Mouse (Mus musculus): Measurements from ENCODE around the gene Polr1a.
"Not testable (repeated sequence)": the region's sequence is repeated elsewhere in the genome, so short reads cannot be mapped to it uniquely, and the experiment has no call there.

Polr1a gene

DNA sequence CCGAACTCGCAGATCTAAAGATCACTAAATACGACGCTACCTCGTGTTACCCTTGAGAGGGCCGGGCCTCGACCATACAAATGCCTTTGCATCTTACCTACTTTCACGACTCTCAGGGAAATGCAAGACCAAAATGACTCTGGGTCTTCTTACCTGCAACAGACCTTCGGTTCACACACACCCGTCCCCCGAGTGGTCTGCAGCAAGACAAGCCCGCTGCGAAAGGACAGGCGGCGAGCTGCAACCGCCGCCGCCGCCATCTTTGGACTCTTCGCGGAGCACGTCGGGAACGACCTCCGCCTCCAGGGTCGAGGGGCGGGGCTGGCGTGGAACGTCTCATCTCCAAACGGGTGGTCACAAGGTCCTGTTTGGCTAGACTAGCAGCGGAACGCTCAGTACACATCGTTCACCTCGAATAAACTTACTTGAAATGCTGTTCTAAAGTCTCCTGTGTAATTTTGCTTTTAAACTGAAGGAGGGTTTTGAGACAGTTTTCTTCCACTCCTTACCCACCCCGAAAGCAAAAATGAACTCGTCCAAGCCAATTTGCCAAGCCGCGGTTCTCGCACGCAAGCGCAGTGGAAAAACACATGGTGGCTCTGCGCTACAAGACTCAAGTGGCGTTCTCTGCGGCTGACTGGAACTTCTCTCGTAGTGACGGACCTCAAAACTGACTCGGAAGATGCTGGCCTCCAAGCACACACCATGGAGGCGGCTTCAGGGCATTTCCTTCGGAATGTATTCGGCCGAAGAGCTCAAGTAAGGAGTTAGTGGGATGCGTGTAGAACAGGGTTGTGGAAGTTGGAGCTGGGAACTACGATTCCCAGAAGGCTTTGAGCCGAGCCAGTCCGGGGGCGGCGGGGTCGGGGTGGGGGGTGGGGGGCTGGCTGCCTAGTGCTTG lies at the start of gene Polr1a, which contains the start of gene Ptcd3:
Polr1a (plus strand) TSS at position 573 of the 901 bp plus-strand sequence.
Ptcd3 (minus strand) TSS at position 270 of the 901 bp plus-strand sequence.
- peak; percentile 78 for DNase-seq (ENCODE audit: low spot score)

DNA sequence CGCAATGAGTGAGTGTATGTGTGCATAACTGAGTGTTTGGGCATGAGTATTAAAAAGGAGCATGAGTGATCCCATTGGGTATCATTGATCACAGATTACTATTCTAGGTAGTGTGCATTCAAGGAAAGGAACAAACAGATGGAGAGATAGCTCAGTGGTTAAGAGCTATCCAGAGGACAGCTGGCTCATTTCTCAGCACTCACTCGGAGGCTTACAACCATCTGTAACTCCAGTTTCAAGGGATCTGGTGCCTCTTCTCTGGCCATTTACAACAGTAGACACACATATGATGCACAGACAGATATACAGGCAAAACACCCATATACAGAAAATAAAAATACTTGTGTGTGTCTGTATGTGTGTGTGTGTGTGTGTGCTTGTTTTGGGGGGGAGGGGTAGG lies 41.1 kb upstream of the Polr1a start:
- no peak for DNase-seq (ENCODE audit: low spot score)

DNA sequence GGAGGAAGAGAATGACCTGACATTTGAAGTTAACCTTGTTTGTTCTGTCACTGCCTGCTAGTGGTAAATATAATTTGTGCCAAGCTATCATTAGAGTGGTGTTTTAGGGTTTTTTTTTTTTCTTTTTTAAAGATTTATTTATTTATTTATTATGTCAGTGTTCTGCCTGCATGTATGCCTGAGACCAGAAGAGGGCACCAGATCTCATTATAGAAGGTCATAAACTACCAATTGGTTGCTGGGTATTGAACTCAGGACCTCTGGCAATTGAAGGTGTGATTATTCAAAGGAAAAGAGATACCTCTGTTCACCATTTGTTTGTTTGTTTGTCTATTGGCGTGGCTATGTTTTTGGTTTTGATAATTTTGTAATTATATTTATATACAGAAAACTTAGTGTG lies 40.0 kb upstream of the Polr1a start:
- no peak for DNase-seq (ENCODE audit: low spot score)

DNA sequence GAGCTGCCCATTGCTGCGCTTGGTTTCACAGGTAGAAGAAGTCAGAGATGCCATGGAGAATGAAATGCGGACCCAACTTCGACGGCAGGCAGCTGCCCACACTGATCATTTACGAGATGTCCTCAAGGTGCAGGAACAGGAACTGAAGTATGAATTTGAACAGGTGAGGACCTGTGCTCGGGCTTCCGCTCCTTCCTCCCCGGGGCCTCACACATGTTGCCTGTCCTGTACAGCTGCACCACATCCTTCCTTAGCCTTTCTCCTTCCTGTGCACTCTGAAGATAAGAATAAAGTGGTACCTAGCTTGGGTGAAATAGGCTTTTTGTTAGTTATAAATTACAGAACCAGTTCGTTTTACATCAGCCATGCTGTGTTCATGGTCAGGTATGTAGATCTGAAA lies 37.5 kb upstream of the Polr1a start:
- DNase-seq (ENCODE audit: low spot score): no peak

DNA sequence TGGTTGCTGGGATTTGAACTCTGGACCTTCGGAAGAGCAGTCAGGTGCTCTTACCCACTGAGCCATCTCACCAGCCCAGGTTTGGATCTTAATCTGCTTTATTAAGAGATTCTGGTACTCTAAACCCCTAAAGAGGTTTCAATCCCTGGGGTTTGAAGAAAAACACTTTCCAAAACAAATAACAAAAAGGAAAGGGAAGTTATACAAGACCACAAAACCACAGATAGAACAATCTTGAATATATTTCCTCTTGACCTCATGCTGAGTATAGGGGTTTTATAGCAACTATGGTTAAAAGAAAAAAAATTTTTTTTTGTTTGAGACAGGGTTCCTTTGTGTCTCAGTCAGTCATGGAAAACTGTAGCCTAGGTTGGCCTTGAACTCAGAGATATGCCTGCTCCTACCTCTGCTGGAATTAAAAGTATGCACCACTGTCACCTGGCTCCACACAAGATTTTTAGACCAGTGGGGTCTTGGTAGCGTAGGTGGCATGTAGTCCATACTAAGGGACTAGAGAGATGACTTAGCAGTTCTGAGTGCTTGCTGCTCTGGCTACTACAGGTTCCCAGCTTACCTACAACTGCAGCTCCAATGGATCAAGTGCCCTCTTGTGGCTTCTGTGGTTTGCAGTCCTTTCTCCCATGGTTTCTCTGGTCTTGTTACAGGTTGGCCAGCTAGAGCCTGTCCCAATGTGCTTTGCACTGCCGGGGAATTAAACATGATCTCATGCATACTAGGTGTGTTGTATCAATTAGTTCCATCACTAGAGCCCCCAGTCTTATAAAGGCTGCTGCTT lies 30.7 kb upstream of the Polr1a start:
- no peak for DNase-seq (ENCODE audit: low spot score)

DNA sequence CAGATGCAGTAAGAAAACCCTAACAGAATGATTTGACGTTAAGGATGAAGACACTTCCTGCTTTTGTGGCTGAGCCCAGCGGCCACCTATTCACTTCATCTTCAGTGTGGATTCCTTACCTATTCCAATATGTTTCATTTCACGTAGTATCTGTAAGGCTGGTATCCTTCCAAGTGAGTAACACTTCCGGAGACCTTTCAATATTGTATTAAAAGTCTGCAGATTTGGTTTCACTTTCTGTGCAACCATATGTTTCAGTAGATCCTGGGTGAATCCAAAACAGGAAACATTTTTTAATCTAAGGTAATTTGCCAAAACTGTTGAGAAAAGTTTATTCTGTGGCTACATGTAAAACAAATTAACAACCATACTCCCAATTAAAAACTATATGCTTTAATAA lies 15.6 kb upstream of the Polr1a start:
- DNase-seq (ENCODE audit: low spot score): no peak

DNA sequence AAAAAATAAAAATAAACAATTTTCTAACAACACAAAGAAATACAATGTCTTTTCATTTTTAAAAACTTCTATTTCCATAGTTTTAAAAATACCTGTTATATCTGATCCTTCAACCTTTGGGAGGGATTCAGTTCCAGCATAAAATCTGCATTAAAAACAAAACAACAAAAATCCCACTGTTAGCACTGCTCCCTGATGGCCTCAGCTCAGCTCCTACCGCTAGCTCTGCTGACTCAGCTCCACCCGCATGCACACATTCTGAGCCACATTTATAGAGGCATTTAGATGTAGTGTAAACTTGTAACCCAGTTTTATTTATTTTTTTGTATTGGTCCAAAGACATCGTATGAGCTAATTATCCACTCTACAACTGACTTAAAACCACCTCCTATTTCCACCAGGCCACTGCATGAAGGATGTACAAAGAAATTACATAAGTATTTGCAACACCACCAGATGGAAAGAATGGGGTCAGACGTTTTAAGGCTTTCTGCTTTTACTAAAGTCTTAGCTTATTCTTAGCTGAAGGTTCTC lies 1.1 kb upstream of the Polr1a start:
- no peak for DNase-seq (ENCODE audit: low spot score)

DNA sequence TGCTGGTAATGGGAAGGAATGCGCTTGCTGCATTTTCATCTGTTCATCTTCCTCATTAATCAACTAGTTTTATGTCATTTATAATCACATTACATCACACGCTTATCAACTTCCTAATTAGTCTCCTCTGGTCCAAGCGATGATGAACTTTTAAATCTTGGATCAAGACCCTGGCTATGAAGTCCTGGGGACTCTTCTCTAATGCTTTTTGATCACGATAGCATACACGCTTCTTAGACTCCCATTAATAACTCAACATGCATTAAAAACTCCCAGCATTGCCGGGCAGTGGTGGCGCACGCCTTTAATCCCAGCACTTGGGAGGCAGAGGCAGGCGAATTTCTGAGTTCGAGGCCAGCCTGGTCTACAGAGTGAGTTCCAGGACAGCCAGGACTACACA lies 531 bp downstream of the Polr1a start:
- DNase-seq (ENCODE audit: low spot score): no peak

DNA sequence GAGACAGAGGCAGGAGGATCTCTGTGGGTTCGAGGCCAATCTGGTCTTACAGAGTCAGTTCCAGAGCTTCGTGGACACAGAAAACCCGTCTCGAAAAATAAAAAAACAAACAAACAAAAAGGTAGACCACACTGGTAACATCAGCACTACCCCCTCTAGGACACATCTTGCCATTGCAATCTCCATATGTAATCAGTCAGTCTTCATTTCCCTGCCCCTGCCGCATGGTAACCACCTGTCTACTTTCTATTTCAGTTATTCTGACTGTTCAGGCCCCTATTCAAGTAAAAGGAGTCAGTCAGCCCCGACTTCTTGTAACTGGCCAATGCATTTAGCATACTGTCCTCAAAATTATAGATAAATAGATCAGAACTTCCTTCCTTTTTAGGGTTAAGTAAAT lies 987 bp downstream of the Polr1a start:
- no peak for DNase-seq (ENCODE audit: low spot score)

DNA sequence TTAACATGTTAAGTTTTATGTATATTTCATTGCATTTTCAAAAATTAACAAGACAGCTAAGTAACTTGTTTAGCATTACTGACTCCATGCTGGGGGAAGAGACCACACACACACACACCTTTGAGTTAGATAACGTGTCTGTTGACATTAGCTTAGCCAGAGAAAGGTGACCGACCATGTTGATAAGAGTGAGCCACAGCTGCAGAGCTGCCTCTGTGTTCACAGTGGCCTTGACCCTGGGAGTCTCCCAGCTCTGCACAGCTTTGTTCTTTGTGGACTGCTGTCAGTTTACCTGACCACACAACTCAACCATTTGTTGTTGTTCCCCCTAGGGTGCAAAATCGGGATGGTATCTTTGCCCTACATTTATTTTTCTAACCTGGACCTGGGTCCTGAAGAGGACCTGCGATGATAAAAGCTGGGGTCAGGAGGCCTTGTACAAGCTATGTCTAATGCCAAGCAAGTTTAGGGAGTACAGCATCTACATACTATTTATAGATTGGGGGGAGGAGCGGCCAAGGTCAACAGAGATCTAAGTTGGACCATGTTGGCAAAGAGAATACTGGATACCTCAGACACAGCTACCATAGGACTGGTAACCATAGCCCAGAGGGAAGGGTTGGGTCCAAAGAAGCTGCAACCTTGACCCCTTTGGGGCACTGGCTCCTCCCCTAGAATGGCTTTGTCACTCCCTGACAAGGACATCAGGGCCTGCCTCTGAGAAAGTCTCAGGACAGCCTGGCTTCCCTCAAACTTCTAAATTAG lies 3.0 kb downstream of the Polr1a start:
- no peak for DNase-seq (ENCODE audit: low spot score)

DNA sequence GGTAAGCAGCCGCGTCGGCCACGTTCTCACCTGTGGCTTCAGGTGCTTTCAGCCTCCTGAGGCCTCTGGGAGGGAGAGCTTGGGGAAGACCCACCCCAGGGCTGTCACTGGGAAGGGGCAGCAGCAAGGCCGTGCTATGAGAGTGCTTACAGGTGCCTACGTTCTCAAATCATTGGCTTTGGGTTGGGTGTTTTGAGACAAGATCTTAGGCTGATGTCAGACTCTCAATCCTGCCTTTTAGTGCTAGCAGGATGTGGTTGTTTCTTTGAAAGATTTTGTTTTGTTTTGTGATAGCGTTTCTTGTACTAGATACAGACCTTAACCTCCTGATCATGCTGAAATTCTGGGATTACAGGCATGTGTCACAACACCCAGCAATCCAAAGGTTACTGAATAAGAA lies 11.9 kb downstream of the Polr1a start:
- no peak for DNase-seq (ENCODE audit: low spot score)

DNA sequence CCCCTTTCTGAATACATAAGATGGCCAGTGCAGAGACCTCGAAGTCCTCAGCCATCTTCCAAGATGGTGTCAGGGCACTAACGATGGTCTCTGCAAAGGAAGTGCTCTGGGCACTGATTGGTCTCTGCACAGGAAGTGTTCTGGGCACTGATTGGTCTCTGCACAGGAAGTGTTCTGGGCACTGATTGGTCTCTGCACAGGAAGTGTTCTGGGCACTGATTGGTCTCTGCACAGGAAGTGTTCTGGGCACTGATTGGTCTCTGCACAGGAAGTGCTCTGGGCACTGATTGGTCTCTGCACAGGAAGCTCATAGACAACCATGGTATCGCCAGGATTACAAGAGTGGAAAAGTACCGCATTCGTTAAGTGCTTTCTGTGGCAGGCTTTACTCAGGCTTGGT lies 16.4 kb downstream of the Polr1a start:
- DNase-seq (ENCODE audit: low spot score): not testable (repeated sequence)

DNA sequence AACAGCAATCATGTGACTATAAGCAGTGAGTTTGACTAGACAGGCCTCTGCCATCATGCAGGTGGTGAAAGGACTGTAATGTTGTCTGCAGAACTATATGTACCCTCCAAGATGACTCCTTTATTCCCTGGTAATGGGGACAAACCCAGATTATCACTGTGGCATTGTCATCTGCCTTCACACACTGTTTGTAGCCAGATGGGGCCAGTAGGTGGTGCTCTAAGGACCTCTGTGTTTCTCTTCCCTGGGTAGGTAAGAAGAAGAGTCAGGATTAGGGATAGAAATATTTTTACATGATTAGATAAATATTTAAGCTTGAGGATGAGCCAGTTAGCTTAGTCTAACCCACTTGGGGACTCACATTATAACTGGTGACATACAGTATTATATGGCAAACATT lies 19.1 kb downstream of the Polr1a start:
- no peak for DNase-seq (ENCODE audit: low spot score)

DNA sequence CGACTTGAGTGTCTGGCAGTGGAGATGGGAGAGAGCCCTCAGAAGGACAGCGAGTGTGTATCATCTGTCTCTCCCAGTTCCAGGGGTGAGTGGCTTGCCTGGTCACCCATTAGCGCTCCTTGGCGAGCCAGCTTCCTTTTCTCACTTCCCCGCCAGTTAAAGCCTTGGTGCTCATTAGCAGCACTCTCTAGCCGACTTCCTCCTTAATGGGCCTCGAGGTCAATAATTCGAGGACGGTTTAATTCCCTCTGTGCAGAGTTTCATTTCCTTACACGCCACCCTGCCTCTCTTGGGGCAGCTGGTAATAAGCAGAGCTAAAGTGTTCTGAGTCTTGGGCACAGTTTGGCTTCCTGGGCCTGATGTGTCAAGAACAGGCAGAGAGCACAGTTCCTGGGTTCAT lies 21.2 kb downstream of the Polr1a start:
- DNase-seq (ENCODE audit: low spot score): no peak

DNA sequence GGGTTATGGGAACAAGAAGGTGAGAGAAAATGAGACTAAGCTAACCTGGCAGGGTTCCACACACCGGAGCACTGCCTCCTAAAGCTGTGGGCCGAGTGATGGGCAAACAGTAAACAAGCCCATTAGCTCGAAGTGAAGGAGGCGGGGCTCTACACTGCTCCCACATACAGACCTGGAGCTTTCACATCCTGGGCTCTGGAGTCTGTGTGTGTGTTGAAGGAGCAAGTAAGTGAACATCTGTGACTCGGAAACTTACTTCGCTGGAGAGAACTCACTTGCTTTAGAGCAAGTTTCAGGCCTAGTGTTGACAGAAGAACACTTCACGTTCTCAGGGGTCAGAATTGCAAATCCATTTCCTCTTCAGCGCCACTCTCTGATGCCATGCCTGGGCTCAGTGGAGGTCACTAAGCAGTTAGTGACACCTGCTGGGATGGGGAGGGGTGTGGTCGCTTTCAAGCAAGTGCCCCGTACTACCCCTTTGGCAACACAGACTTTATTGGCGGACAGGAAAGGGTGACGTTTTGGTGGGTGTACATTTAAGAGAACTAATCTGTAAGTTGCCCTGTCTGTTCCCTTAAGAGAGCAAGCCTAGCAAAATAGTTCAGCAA lies 22.1 kb downstream of the Polr1a start:
- no peak for DNase-seq (ENCODE audit: low spot score)

DNA sequence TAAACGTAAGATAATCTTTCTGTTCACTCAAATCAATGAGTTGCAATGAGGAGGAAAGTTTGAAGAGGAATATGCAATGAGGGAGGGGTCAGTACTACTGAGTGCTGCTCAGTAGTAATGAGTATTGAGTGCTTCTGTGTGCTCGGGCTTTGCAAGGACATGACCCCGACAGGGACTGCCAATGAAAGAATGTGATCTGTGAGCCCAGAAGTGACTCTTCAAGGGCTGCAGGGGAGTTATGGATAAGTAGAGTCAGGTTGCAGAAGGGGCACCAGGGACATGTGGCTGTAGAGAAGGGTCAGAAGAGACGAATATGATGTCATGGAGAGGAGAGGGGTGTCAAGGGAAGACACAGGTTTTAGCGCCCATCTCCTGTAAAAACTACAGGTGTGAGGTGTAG lies 23.5 kb downstream of the Polr1a start:
- no peak for DNase-seq (ENCODE audit: low spot score)

DNA sequence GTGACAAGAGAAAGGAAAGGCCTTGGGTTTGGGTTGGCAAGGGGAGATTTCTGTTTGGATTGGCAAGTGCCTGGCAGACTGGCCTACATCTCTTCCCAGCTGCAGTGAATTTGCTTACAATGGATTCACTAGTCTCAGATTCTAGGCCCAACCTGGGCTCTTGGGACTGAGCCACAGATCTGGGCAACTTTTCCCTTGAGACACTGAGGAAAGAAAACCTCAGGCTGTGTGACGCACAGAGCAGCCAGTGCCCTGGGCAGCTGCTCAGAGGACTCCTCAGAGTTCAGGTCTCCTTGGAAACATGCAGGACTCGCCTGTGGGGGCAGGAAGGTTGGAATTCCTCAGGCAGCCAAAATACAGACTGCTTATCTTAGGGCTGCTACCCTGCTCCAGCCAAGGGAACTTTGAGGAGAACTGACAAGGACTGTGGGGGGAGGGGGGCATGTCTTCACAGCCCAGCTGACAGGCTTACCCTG lies 25.3 kb downstream of the Polr1a start:
- DNase-seq (ENCODE audit: low spot score): no peak

DNA sequence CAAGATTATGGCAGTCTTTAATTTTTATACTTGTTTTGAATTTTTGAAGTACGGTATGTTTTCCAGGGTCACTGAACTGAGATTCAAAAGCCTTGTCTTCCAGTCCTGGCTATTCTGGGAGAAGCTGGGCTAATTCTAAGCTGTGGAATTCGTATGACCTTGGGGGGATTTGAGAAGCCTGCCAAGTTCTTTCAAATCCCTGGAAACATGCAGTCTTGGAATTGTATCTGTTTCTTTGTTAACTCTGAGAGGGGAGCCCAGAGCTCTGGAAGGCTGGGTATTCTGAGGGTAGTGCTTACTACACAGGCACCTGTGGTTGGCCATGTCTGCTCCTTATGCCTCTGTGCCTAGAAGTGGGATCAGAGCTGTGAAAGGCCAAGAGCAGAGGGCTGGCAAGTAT lies 26.9 kb downstream of the Polr1a start:
- DNase-seq (ENCODE audit: low spot score): no peak

DNA sequence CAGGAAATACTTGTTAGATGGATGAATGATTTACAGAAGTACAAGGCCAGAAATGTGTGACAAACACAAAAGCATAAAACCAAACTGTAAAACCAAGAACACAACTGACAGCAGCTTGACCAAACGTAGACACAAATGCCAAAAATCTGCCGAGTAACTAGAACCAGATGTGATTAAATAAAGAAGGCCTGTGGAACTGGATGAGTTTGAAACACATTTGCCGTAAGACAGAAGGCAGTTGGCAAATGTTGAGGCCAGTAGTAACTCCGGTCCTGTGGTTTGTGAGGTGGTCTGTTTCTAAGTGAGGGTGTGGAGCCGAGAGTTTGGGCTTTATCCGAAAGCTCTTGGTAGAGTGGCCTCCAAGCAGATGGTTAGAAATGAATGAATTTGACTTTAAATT lies 32.1 kb downstream of the Polr1a start:
- no peak for DNase-seq (ENCODE audit: low spot score)

DNA sequence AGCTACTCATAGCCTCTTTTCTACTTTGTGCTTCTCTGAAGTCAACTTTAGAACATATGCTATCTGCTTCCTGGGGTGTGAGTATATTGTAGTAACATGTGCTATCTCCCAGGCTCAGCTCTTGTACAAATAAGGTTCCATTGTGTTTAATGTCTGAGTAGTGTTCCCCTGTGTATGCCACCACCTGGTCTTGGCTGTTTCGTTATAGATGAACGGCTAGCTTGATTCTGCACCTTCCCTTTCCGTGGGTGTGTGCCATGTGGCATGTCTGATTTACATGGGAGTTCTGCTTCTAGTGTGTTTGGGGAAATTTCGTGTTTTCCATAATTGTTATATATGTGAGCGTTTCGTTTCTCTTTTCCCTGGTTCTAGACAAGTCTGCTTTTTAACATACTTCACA lies 36.2 kb downstream of the Polr1a start:
- no peak for DNase-seq (ENCODE audit: low spot score)

DNA sequence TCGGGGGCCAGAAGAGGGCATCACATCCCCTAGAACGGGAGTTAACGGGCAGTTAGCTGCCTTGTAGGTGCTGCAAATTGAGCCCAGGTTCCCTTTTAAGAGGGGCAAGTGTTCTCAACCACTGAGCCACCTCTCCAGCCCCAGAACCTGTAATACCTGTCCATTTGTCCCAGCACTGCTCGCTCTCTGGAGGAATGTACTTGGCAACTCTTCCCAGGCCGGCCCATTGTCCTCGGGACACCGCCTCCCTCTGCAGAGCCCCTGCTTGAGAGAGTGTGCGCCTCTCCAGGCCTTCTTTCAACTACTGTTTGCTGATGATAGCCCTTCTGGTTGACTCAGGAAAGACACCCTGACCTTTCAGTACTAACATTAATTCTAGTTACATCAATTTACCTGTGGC lies 37.3 kb downstream of the Polr1a start:
- no peak for DNase-seq (ENCODE audit: low spot score)

DNA sequence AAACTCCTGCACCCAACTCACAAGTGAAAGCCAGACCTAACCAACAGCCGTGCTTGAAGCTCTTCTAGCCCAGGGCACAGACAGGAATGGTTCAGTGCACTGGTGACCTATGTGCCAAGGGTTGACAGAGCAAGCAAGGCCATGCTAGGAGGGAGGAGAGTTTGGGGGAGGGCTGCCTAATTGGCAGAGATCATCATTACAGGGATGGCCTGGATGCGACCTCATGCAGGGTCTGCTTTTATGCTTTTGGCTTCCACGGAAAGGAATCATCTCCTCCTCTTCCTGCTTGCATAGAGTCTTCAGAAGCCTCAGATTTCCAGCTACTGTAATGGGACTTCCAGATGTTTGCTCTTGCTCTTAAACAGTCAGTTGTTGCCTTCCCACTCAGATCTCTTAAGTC lies 40.9 kb downstream of the Polr1a start:
- no peak for DNase-seq (ENCODE audit: low spot score)

Data from spleen, adult 12 weeks (tissue).